Mouse (Mus musculus) kidney, adult 18-20 months (tissue): ENCODE results near the gene Naxe.

Experiments
- DNase-seq: peaks from one replicate; pipeline ENCODE4 v3.0.0; 2021

Naxe gene

GRCm38 (mm10) chr3:88049532-88049931, 8.8 kb downstream of the Naxe start:
- no peak for DNase-seq

- DNase-seq = peak; percentile 86
Measured at GRCm38 (mm10) chr3:88042661-88043421, 15.5 kb downstream of the Naxe start, which contains the start of gene Gpatch4. Gpatch4 (plus strand) TSS chr3:88043108.

DNA sequence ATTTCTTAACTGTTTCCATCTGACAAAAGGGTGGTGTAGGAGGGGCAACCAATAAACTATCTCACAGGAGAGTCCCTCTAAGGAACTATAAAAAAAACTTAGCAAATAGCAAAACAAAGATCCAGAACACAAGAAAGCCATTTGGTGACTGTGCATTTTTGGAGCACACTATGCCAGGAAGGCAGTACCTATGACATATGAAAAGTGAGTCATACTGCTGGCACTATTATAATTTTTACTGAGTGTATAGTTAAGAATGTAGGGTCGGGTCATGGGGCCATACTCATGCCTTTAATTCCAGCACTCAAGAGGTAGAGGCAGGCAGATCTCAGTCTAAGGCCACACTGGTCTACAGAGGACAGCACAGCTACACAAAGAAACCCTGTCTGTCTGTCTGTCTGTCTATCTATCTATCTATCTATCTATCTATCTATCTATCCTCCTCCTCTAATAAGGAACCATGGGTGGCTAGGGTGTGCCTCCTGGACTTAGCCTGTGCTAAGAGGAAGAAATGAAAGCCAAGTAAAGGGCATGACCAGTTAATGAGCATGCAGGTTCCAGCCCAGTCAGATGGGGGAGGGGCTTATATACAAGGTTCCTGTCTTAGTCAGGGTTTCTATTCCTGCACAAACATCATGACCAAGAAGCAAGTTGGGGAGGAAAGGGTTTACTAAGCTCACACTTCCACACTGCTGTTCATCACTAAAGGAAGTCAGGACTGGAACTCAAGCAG, 22.6 kb downstream of the Naxe start:
- no peak for DNase-seq

- no peak for DNase-seq
Measured at GRCm38 (mm10) chr3:88033506-88033905, 24.8 kb downstream of the Naxe start.

DNA sequence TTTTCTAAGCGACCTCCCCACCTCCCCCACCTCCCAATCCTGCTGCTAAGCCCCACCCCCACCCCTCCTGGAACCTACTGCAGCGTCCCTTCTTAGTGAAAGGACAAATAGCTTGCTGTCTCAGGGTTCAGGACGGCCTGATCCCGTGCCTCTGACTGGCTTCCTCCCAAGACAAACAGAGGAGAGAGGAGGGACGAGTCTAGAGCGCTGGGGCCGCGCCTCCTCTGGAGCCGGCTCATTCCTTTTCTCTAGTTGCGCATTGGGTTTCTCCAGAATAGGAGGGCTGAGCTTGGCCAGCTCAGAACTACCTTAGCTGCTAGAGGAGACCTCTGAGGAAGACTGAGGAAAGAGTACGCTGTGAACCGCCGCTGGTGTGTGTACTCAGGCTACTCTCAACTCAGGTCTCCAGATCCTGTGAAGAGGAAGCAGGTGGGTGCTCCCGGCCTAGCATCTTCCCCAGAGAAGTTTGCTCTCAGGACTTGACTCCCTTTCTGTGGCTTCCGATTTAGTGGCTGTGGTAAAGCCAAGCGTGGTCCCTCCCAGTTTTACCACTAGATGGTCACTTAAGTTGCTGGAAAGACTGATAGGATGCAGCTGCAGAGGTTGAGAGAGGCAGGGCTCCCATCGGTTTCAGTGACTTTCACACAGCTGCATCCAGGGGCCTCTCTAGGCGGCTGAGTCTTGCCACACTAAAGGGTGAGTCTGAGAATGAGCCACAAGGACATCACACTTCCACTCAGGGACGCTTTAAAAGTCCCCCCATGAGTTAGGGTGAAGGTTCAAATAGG, 27.5 kb downstream of the Naxe start:
- DNase-seq = peak; percentile 60

DNA sequence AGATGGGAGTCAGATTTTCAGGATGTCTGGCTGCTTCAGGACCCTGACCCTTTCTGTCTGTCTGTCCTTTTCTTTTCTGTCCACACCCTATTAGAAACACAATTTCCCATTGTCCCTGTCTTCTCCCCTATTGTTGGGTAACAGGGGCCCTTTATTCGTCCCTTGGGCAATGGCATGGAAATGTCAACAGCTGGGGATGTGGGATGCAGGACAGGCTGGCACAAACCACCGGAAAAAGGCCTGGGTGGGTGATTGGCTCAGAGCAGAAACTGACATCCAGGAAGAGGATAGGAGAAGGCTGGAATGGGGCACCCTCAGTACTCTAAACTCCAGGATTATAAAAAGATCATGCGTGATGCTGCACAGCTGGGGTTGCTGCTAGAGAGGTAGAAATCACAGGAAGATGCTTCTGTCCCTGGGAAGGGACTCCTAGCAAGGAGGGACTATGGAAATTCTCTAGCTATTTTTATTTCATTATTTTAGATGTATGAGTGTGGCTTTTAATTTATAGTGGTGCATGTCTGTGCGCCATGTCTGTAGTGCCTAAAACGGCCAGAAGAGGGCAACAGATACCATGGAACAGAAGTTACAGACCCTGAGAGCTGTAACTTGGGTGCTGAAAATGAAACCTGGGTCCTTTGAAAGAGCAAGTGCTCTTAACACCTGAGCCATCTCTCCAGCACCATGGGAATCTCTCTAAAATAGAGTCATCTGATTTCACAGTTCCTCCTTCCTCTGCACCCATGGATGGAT, 30.7 kb downstream of the Naxe start, which contains the start of gene Hapln2:
Gene Hapln2, minus strand, starts transcription at position 150 of the 753 bp plus-strand sequence.
- peak; percentile 6 for DNase-seq

DNA sequence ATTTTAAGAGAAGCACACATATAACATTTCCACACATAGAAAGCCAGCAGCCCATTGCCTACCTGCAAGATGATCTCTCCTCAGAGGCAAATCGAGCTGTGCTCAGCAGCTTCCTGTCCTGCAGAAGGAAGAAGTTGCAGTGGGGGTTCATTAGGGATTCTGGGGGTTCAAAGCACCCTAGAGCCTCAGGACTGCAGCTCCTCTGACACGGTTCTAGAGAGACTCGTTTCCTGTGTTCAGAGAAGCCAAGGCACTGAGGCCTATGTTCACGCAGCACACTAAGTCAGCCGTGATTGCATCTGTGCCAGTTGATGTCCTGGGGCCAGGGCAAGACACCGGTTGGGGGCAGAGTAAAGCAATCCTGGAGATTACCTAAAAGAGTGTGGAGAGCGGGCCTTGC, 31.5 kb downstream of the Naxe start:
- no peak for DNase-seq

GRCm38 (mm10) chr3:88023192-88024074, 34.9 kb downstream of the Naxe start:
- no peak for DNase-seq

DNA sequence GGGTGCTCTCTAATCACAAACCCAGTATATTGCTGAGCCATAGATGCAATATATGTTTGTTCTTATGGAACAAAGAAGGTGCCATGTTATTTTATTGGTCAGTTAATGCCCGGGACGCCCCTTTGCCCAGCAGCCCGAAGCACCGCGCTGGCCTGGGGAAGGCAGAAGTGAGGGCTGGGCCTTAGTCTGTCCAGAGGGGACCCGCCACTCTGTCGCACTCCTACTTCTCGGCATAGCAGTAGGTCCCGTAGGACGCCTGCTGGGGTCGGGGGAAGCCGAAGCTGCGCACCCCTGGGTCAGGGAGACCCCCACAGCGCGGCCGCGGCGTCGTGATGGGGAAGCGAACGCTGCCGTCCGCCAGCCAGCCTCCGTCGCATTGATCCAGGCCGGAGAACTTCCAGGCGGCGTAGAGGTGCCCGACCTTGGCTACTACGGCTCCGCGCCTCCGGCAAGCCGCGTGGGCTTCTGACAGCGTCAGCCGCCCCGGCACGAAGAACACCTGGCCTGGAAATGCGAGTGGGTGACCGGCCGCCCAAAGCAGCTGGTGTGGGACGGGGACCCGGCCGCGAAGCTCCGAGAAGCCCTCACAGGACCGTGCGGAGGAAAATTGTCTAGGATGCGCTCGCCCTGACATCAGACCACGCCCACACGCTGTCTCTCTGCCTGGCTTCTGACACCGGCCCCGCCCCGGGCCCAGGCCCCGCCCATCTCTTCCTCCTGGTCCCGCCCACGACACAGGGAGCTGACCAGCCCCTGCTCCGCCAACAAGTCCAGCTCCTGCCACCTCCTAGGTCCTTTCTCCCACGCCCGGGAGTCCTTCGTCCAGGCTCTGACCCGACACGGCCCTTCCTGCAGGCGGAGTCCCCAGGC, 35.7 kb downstream of the Naxe start:
- peak; percentile 96 for DNase-seq

DNA sequence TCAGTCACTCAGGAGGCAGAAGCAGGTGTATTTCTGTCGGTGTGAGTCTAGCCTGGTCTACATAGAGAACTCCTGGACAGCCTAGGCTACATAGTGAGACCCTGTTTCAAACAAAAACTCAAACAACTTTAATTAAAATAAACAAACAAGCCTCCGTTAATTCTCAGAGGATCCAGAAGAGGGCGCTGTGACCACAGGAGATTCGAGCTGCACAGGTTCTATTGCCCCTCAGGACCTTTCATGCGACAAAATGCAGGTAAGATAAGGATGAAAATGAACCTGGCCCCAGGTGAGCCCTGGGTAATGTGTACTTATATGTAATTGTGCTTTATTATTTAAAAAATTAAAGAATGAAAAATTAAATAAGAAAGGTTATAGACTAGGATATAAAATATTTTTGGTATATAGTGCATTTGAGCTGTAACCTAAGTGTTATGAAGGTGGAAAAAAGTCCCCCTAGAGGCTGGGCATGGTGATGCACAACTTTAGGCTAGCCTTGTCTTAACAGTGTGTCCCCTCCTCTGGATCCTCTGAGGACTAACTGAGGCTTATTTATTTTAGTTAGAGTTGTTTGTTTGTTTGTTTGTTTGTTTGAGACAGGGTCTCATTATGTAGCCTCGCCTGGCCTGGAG, 47.5 kb downstream of the Naxe start:
- DNase-seq = peak; percentile 40
